Mouse (Mus musculus): ENCODE results near the gene Mst1r. TPM values are rescaled to one million over a fixed set of nuclear protein-coding genes. Genes with fewer than 3 reads are reported as not detected.
A peak's percentile ranks its signal among the peaks of the same experiment; 100 is the strongest.

Mst1r gene
- polyA plus RNA-seq, 1 experiment from 2014 or later, result 2.8 TPM

DNA sequence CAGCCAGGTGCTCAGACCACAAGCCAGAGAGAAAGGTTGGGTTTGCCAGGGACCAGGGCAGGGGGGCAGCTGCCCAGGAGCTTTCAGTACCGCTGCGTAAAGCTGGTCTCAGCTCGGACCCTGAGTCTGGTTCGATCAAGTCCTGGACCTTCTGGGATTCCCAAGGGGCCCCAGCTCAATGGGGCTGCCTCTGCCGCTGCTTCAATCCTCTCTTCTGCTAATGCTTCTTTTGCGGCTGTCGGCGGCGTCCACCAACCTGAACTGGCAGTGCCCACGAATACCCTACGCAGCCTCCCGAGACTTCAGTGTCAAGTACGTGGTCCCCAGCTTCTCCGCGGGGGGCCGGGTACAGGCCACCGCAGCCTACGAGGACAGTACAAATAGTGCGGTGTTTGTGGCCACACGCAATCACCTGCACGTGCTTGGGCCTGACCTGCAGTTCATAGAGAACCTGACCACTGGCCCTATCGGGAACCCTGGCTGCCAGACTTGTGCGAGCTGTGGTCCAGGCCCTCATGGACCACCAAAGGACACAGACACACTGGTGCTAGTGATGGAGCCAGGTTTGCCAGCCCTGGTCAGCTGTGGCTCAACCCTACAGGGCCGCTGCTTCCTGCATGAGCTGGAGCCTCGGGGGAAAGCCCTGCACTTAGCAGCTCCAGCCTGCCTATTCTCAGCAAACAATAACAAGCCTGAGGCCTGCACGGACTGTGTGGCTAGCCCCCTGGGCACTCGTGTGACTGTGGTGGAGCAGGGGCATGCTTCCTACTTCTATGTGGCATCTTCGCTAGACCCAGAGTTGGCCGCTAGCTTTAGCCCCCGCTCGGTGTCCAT lies 511 bp downstream of the Mst1r start:
- Histone ChIP-seq H3K4me2 (ENCODE audit: low read depth, low read length) (peak overlapping the region; percentile 82), H3K4me3 (ENCODE audit: low read depth, low read length) (peak overlapping the region; percentile 46), H3K9ac (ENCODE audit: low read depth, low read length) (peak overlapping the region; percentile 69), H3K36me3 (ENCODE audit: control insufficient read depth, insufficient read depth, low read length) (no peaks in the 10 kb centered on the region), H3K27ac (replicated peaks; ENCODE audit: low read depth, low read length) (peak overlapping the region; percentile 75; the same call in 1 of the 2 replicates), H3K9me3 (ENCODE audit: control insufficient read depth, low read length) (no peaks in the 10 kb centered on the region), H3K27me3 (replicated peaks; ENCODE audit: control insufficient read depth, insufficient read depth, low read length) (no peaks in the 10 kb centered on the region; the same call in 1 of the 2 replicates), H3K4me1 (ENCODE audit: control insufficient read depth, insufficient read depth, low read length) (peaks cover 48% of the 10 kb centered on the region)
- WGBS, result 37% methylated on average over 27 of the region's 31 CpGs
- ATAC-seq (ENCODE audit: low read depth), result no peak; the same call in 1 of the 2 replicates
- DNase-seq (ENCODE audit: low spot score), result no peak

DNA sequence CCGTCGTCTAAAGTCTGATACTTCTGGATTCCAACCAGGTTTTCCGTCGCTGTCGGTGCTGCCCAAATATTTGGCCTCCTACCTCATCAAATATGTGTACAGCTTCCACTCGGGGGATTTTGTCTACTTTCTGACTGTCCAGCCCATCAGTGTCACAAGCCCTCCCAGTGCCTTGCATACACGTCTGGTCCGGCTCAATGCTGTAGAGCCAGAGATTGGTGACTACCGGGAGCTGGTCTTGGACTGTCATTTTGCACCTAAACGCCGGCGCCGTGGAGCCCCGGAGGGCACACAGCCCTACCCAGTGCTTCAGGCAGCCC lies 1.1 kb downstream of the Mst1r start:
- WGBS, result 77% methylated on average over 14 of the region's 14 CpGs
- no peak for DNase-seq (ENCODE audit: low spot score)
- Histone ChIP-seq H3K4me2 (ENCODE audit: low read depth, low read length) (peak overlapping the region; percentile 82), H3K27me3 (replicated peaks; ENCODE audit: control insufficient read depth, insufficient read depth, low read length) (no peaks in the 10 kb centered on the region; the same call in 1 of the 2 replicates), H3K9ac (ENCODE audit: low read depth, low read length) (peak overlapping the region; percentile 69; the same call in 1 of the 2 replicates), H3K27ac (replicated peaks; ENCODE audit: low read depth, low read length) (no peak overlapping the region), H3K36me3 (ENCODE audit: control insufficient read depth, insufficient read depth, low read length) (no peaks in the 10 kb centered on the region), H3K4me1 (ENCODE audit: control insufficient read depth, insufficient read depth, low read length) (peaks cover 48% of the 10 kb centered on the region), H3K4me3 (ENCODE audit: low read depth, low read length) (peak overlapping the region; percentile 46), H3K9me3 (ENCODE audit: control insufficient read depth, low read length) (no peaks in the 10 kb centered on the region)
- no peak for ATAC-seq (ENCODE audit: low read depth)

- 33% methylated on average over 18 of the region's 18 CpGs for WGBS
- Histone ChIP-seq H3K4me3 (ENCODE audit: low read depth, low read length) (peak overlapping the region; percentile 46), H3K4me2 (ENCODE audit: low read depth, low read length) (peak overlapping the region; percentile 82), H3K27ac (replicated peaks; ENCODE audit: low read depth, low read length) (no peak overlapping the region), H3K27me3 (replicated peaks; ENCODE audit: control insufficient read depth, insufficient read depth, low read length) (no peaks in the 10 kb centered on the region; the same call in 1 of the 2 replicates), H3K9ac (ENCODE audit: low read depth, low read length) (peak overlapping the region; percentile 69), H3K36me3 (ENCODE audit: control insufficient read depth, insufficient read depth, low read length) (no peaks in the 10 kb centered on the region), H3K4me1 (ENCODE audit: control insufficient read depth, insufficient read depth, low read length) (peaks cover 48% of the 10 kb centered on the region), H3K9me3 (ENCODE audit: control insufficient read depth, low read length) (no peaks in the 10 kb centered on the region)
- DNase-seq (ENCODE audit: low spot score), result no peak
- no peak for ATAC-seq (ENCODE audit: low read depth)
Measured at GRCm38 (mm10) chr9:107908410-107909158, 1.9 kb downstream of the Mst1r start.

DNA sequence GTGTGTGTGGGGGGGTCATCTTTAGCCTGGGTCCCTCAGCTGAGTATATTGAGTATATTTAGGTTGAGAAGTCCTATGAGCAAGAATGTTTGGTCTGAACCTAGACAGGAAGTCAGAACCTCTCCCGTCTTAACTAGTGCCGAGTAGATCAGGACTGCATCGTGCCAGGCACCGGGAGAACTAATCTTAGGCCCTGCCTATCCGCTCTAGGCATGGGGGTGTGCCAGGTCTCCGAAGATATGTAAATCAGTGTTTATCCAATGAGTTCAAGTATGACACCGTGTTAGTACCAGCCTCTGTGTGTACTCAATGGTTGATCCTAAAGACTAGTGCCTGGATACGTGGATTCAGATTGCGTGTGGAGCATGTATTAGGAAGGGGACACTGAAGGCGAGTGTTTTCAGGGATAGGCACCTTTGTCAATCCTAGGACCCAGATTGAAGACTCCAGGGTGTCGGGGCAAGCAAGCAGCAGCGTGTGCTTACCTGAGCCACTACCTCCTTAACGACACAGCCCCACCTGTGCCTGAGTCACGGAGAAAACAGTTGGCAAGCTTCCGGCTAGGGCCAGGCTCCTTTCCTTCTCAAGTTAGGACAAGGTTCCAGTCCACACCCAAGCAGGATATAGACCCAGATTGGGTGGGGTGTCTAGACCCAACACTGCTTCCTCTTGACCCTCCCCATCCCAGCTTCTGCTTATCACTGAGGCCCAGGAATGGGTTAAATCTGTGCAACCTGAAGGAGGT lies 3.5 kb downstream of the Mst1r start:
- H3K4me1 ChIP-seq (ENCODE audit: control insufficient read depth, insufficient read depth, low read length), result peaks cover 45% of the 10 kb centered on the region
- WGBS, result 82% methylated on average over 15 of the region's 15 CpGs
- H3K27me3 ChIP-seq (replicated peaks; ENCODE audit: control insufficient read depth, insufficient read depth, low read length), result no peaks in the 10 kb centered on the region; the same call in 1 of the 2 replicates
- H3K27ac ChIP-seq (replicated peaks; ENCODE audit: low read depth, low read length), result no peak overlapping the region
- H3K4me2 ChIP-seq (ENCODE audit: low read depth, low read length), result peak overlapping the region; percentile 82; the same call in 1 of the 2 replicates
- H3K4me3 ChIP-seq (ENCODE audit: low read depth, low read length), result no peak overlapping the region
- ATAC-seq (ENCODE audit: low read depth), result no peak
- DNase-seq (ENCODE audit: low spot score), result no peak
- H3K36me3 ChIP-seq (ENCODE audit: control insufficient read depth, insufficient read depth, low read length), result no peaks in the 10 kb centered on the region
- 0 out of 2 replicates have a peak overlapping the region, but pooled peaks have one; percentile 3 for H3K9ac ChIP-seq (ENCODE audit: low read depth, low read length)
- no peaks in the 10 kb centered on the region for H3K9me3 ChIP-seq (ENCODE audit: control insufficient read depth, low read length)

DNA sequence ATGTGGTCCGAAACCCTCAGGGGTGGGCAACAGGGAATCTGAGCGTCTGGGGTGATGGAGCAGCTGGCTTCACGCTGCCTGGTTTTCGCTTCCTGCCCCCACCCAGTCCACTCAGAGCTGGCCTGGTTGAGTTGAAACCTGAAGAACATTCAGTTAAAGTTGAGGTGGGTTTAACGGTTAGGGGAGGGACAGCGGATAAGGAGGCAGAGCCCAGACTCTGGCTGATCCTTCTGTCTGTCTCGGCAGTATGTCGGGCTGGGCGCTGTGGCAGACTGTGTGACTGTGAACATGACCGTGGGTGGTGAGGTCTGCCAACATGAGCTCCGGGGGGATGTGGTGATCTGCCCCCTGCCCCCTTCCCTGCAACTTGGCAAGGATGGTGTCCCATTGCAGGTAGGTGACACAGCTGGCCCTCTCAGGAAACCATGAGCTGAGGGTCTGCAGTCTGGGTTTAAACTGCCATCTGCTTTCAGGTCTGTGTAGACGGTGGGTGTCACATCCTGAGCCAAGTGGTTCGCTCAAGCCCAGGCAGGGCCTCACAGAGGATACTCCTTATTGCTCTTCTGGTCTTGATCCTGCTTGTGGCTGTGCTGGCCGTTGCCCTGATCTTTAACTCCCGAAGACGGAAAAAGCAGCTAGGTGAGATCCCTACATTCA lies 8.2 kb downstream of the Mst1r start:
- DNase-seq (ENCODE audit: low spot score) (no peak), ATAC-seq (ENCODE audit: low read depth) (no peak)

DNA sequence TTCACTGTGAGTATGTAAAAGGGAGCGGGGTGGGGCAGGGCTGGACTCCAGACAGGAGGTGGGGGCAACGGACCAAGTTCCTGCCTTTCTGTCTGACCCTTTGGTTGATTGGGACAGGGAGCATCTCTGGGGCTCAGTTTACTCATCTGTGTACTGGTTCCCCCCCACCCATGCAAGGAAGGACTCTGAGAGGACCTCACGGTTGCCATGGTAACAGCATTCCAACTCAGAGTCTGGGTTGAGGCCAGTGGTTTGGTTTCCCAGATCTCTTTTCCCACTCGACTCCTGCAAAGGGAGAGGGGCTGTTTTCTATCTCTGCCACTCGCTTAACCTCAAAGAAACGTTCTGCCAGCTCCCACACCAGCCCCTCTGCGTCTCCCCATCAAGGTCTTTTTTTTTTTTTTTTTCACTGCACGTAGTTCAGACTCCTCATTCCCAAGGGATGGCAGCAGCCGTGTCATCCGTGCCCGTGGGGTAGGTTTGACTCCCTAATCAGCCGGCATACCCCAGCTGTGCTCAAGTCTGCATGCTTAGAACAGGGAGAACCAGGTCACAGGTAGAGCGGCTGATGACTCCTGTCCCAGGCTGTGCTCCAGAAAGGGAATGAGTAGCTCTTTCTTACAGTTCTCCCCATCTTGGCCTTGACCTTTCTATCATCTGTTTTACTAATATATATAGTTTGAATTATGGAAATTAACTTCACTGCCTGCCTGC lies 11.4 kb downstream of the Mst1r start:
- no peaks in the 10 kb centered on the region for H3K9me3 ChIP-seq (ENCODE audit: control insufficient read depth, low read length)
- peak overlapping the region; percentile 8; the same call in 1 of the 2 replicates for H3K4me2 ChIP-seq (ENCODE audit: low read depth, low read length)
- no peak for ATAC-seq (ENCODE audit: low read depth)
- no peak overlapping the region for H3K4me3 ChIP-seq (ENCODE audit: low read depth, low read length)
- H3K36me3 ChIP-seq (ENCODE audit: control insufficient read depth, insufficient read depth, low read length), result 0 out of 2 replicates have a peak, but pooled peaks cover 4% of the 10 kb centered on the region
- H3K27me3 ChIP-seq (replicated peaks; ENCODE audit: control insufficient read depth, insufficient read depth, low read length), result no peaks in the 10 kb centered on the region
- 0 out of 2 replicates have a peak overlapping the region, but pooled peaks have one; percentile 19 for H3K9ac ChIP-seq (ENCODE audit: low read depth, low read length)
- 27% methylated on average over 13 of the region's 13 CpGs for WGBS
- peaks cover 13% of the 10 kb centered on the region for H3K4me1 ChIP-seq (ENCODE audit: control insufficient read depth, insufficient read depth, low read length)
- peak; percentile 88 for DNase-seq (ENCODE audit: low spot score)
- peak overlapping the region; percentile 44; the same call in 1 of the 2 replicates for H3K27ac ChIP-seq (replicated peaks; ENCODE audit: low read depth, low read length)

More for the DNA sequence above, 8.2 kb downstream of the Mst1r start:
- no peaks in the 10 kb centered on the region for H3K9me3 ChIP-seq (ENCODE audit: control insufficient read depth, low read length)
- peaks cover 17% of the 10 kb centered on the region for H3K4me1 ChIP-seq (ENCODE audit: control insufficient read depth, insufficient read depth, low read length)
- H3K4me3 ChIP-seq (ENCODE audit: low read depth, low read length), result no peak overlapping the region
- WGBS, result 73% methylated on average over 15 of the region's 16 CpGs
- 0 out of 2 replicates have a peak, but pooled peaks cover 4% of the 10 kb centered on the region for H3K36me3 ChIP-seq (ENCODE audit: control insufficient read depth, insufficient read depth, low read length)
- no peaks in the 10 kb centered on the region for H3K27me3 ChIP-seq (replicated peaks; ENCODE audit: control insufficient read depth, insufficient read depth, low read length)
- H3K9ac ChIP-seq (ENCODE audit: low read depth, low read length), result no peak overlapping the region
- H3K4me2 ChIP-seq (ENCODE audit: low read depth, low read length), result no peak overlapping the region
- no peak overlapping the region for H3K27ac ChIP-seq (replicated peaks; ENCODE audit: low read depth, low read length)

DNA sequence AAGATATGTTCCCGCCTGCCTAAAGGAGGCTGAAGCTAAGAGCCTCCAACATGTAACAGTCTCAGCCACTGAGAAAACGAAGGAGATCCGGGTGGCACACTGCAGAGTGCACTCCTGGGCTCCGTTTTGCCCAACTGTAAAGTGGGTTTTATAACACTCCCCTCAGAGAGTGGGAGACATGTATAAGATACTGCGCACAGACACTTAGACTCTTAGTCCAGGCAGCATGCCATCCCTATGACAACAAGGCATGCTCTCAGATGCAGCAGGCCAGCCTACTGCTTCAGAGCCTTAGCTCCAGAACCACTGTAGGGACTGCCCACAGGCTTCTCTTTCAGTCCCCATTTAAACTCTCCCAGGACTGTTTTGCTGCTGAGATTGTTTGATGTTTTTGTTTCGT lies 12.2 kb downstream of the Mst1r start:
- ATAC-seq (ENCODE audit: low read depth) (no peak), DNase-seq (ENCODE audit: low spot score) (no peak)
- Histone ChIP-seq H3K9ac (ENCODE audit: low read depth, low read length) (no peak overlapping the region), H3K9me3 (ENCODE audit: control insufficient read depth, low read length) (no peaks in the 10 kb centered on the region), H3K27me3 (replicated peaks; ENCODE audit: control insufficient read depth, insufficient read depth, low read length) (no peaks in the 10 kb centered on the region), H3K4me2 (ENCODE audit: low read depth, low read length) (no peak overlapping the region), H3K4me1 (ENCODE audit: control insufficient read depth, insufficient read depth, low read length) (peaks cover 15% of the 10 kb centered on the region), H3K4me3 (ENCODE audit: low read depth, low read length) (no peak overlapping the region), H3K36me3 (ENCODE audit: control insufficient read depth, insufficient read depth, low read length) (0 out of 2 replicates have a peak, but pooled peaks cover 4% of the 10 kb centered on the region), H3K27ac (replicated peaks; ENCODE audit: low read depth, low read length) (0 out of 2 replicates have a peak overlapping the region, but pooled peaks have one; percentile 44)
- 83% methylated on average over 6 of the region's 6 CpGs for WGBS

All from embryonic facial prominence, embryonic 14.5 days (tissue).